Mouse (Mus musculus): ENCODE results near the gene Pnma5. TPM values are rescaled to one million over a fixed set of nuclear protein-coding genes. Genes with fewer than 3 reads are reported as not detected.

The Pnma5 gene
- total and polyA plus RNA-seq, 3 experiments, result 0.08 to 0.11 TPM; not detected in 1

- TF ChIP-seq SMC3 (IDR thresholded peaks at IDR 0.05; ENCODE audit: low read depth, low read length) (peak; percentile 76), CHD2 (IDR thresholded peaks at IDR 0.05; ENCODE audit: low read length) (peak; percentile 66), NRF1 (IDR thresholded peaks at IDR 0.05; ENCODE audit: insufficient read depth, low read depth, low read length, poor library complexity, severe bottlenecking) (peak; percentile 71), UBTF (IDR thresholded peaks at IDR 0.05; ENCODE audit: borderline replicate concordance, insufficient read depth, low read depth, low read length) (no peak), ETS1 (IDR thresholded peaks at IDR 0.05; ENCODE audit: low read depth, low read length) (0 out of 2 replicates have a peak, but pooled peaks have one; percentile 30), MEF2A (IDR thresholded peaks at IDR 0.05; ENCODE audit: extremely low read depth, insufficient replicate concordance, low read depth, low read length, poor library complexity, severe bottlenecking) (no peak), E2F4 (IDR thresholded peaks at IDR 0.05; ENCODE audit: borderline replicate concordance, low read depth, low read length) (no peak), POLR2A (IDR thresholded peaks at IDR 0.05; ENCODE audit: control insufficient read depth in 1 of 2, insufficient read depth in 1 of 2, low read depth in 1 of 2, low read length in 2 of 2, poor library complexity in 1 of 2) (peak in 1 of 2 experiments; percentile 48; a peak in 1 of 4 replicates), HCFC1 (IDR thresholded peaks at IDR 0.05; ENCODE audit: low read depth, low read length) (peak; percentile 58), GATA1 (IDR thresholded peaks at IDR 0.05; ENCODE audit: low read depth, low read length) (no peak), CHD1 (IDR thresholded peaks at IDR 0.05; ENCODE audit: low read depth, low read length) (no peak), POLR2AphosphoS5 (IDR thresholded peaks at IDR 0.05; ENCODE audit: borderline replicate concordance, low read depth, low read length) (no peak), CTCF (IDR thresholded peaks at IDR 0.05 in 2 of 3, conservative IDR thresholded peaks at IDR 0.05 in 1 of 3; ENCODE audit: control insufficient read depth in 1 of 3, insufficient read depth in 1 of 3, low read depth in 2 of 3, low read length in 3 of 3, poor library complexity in 1 of 3, severe bottlenecking in 1 of 3) (peak; percentile 63 to 95 (median 89)), MYB (IDR thresholded peaks at IDR 0.05; ENCODE audit: low read depth, low read length) (no peak), MAZ (IDR thresholded peaks at IDR 0.05; ENCODE audit: low read depth, low read length) (no peak; the same call in 1 of the 2 replicates)
Observed at GRCm38 (mm10) chrX:73007597-73008479, 29.1 kb downstream of the Pnma5 start (continued).

GRCm38 (mm10) chrX:73005678-73006077 is 31.2 kb downstream of the Pnma5 start:
- Histone ChIP-seq H3K9ac (ENCODE audit: control insufficient read depth, low read depth, low read length, poor library complexity, severe bottlenecking) (no peak overlapping the region), H3K4me1 (ENCODE audit: control insufficient read depth in 1 of 2, insufficient read depth in 2 of 2, low read length in 2 of 2) (no peaks in the 10 kb centered on the region; a peak in 1 of 4 replicates), H3K9me3 (replicated peaks; ENCODE audit: insufficient read depth, low read length) (no peaks in the 10 kb centered on the region), H3K27me3 (ENCODE audit: control insufficient read depth in 1 of 2, insufficient read depth in 2 of 2, low read length in 2 of 2) (no peaks in the 10 kb centered on the region; a peak in 1 of 4 replicates), H3K36me3 (ENCODE audit: control insufficient read depth in 1 of 2, insufficient read depth in 2 of 2, low read length in 2 of 2) (peaks cover 0 to 7% of the 10 kb centered on the region in 2 experiments; a peak in 2 of 4 replicates), H3K79me2 (ENCODE audit: control insufficient read depth, insufficient read depth, low read length, poor library complexity) (no peaks in the 10 kb centered on the region), H3K27ac (ENCODE audit: control insufficient read depth, low read depth, low read length) (no peak overlapping the region), H3K4me3 (ENCODE audit: control insufficient read depth in 1 of 2, insufficient read depth in 1 of 2, low read depth in 2 of 2, low read length in 2 of 2) (no peak overlapping the region)
- DNase-seq (ENCODE audit: low read depth, low spot score), result no peak
- no peak for TF ChIP-seq MEF2A (IDR thresholded peaks at IDR 0.05; ENCODE audit: extremely low read depth, insufficient replicate concordance, low read depth, low read length, poor library complexity, severe bottlenecking)

- Histone ChIP-seq H3K79me2 (ENCODE audit: control insufficient read depth, insufficient read depth, low read length, poor library complexity) (no peaks in the 10 kb centered on the region), H3K4me1 (ENCODE audit: control insufficient read depth in 1 of 2, insufficient read depth in 2 of 2, low read length in 2 of 2) (no peaks in the 10 kb centered on the region; a peak in 1 of 4 replicates), H3K36me3 (ENCODE audit: control insufficient read depth in 1 of 2, insufficient read depth in 2 of 2, low read length in 2 of 2) (peaks cover 0 to 7% of the 10 kb centered on the region in 2 experiments; a peak in 2 of 4 replicates), H3K9me3 (replicated peaks; ENCODE audit: insufficient read depth, low read length) (no peaks in the 10 kb centered on the region), H3K4me3 (ENCODE audit: control insufficient read depth in 1 of 2, insufficient read depth in 1 of 2, low read depth in 2 of 2, low read length in 2 of 2) (no peak overlapping the region), H3K27ac (ENCODE audit: control insufficient read depth, low read depth, low read length) (no peak overlapping the region), H3K9ac (ENCODE audit: control insufficient read depth, low read depth, low read length, poor library complexity, severe bottlenecking) (no peak overlapping the region), H3K27me3 (ENCODE audit: control insufficient read depth in 1 of 2, insufficient read depth in 2 of 2, low read length in 2 of 2) (no peaks in the 10 kb centered on the region; a peak in 1 of 4 replicates)
- DNase-seq (ENCODE audit: low read depth, low spot score), result no peak
- TF ChIP-seq ELF1 (IDR thresholded peaks at IDR 0.05; ENCODE audit: low read depth, low read length) (no peak), MAFK (IDR thresholded peaks at IDR 0.05; ENCODE audit: borderline replicate concordance, low read depth, low read length) (no peak), POLR2A (IDR thresholded peaks at IDR 0.05; ENCODE audit: control insufficient read depth in 1 of 2, insufficient read depth in 1 of 2, low read depth in 1 of 2, low read length in 2 of 2, poor library complexity in 1 of 2) (no peak), USF1 (IDR thresholded peaks at IDR 0.05; ENCODE audit: low read depth, low read length) (no peak), ZC3H11A (IDR thresholded peaks at IDR 0.05; ENCODE audit: low read depth, low read length) (no peak), SIN3A (IDR thresholded peaks at IDR 0.05; ENCODE audit: low read length) (no peak), CTCF (IDR thresholded peaks at IDR 0.05 in 2 of 3, conservative IDR thresholded peaks at IDR 0.05 in 1 of 3; ENCODE audit: control insufficient read depth in 1 of 3, insufficient read depth in 1 of 3, low read depth in 2 of 3, low read length in 3 of 3, poor library complexity in 1 of 3, severe bottlenecking in 1 of 3) (no peak), MEF2A (IDR thresholded peaks at IDR 0.05; ENCODE audit: extremely low read depth, insufficient replicate concordance, low read depth, low read length, poor library complexity, severe bottlenecking) (no peak), CHD2 (IDR thresholded peaks at IDR 0.05; ENCODE audit: low read length) (no peak), RAD21 (IDR thresholded peaks at IDR 0.05; ENCODE audit: low read depth, low read length) (no peak), MXI1 (IDR thresholded peaks at IDR 0.05; ENCODE audit: low read depth, low read length) (no peak), GABPA (IDR thresholded peaks at IDR 0.05; ENCODE audit: low read depth, low read length) (no peak), POLR2AphosphoS2 (IDR thresholded peaks at IDR 0.05; ENCODE audit: low read length) (no peak), E2F4 (IDR thresholded peaks at IDR 0.05; ENCODE audit: borderline replicate concordance, low read depth, low read length) (no peak), GATA1 (IDR thresholded peaks at IDR 0.05; ENCODE audit: low read depth, low read length) (no peak), ZKSCAN1 (IDR thresholded peaks at IDR 0.05; ENCODE audit: low read depth, low read length) (no peak)
Observed at GRCm38 (mm10) chrX:73003110-73003509, 33.8 kb downstream of the Pnma5 start.

Measured in MEL (cell line).